Mouse (Mus musculus) spleen, postnatal 4 days (tissue): ENCODE results near the gene Kctd19.
A peak's percentile ranks its signal among the peaks of the same experiment; 100 is the strongest.

Source experiments
- DNase-seq, 2 experiments: peaks; one replicate each; pipeline ENCODE4 v3.0.0; 2022; ENCODE audit warnings: low spot score in 2 of 2

Kctd19 gene

GRCm38 (mm10) chr8:105422006-105422405 is 8.7 kb upstream of the Kctd19 start:
- DNase-seq, result no peak

- no peak for DNase-seq
These were observed 6.5 kb upstream of the Kctd19 start for GRCm38 (mm10) chr8:105419800-105420199.

DNA sequence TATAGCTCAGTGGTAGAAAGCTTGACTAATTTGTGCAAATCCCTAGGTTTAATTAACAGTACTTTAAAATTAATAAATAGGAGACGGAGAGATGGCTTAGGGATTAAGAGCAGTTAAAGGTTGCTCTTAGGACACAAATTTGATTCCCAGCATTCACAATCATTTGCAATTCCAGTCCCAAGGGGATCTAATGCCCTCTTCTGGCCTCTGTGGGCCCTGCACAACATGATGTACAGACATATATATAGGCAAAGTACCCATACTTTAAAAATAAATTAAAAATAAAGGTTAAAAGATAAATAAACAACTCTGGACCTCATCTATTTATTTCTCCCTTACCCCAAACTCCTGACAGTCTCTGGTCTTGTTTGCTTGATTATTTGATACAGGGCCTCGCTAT is 5.7 kb upstream of the Kctd19 start:
- DNase-seq, result no peak

DNA sequence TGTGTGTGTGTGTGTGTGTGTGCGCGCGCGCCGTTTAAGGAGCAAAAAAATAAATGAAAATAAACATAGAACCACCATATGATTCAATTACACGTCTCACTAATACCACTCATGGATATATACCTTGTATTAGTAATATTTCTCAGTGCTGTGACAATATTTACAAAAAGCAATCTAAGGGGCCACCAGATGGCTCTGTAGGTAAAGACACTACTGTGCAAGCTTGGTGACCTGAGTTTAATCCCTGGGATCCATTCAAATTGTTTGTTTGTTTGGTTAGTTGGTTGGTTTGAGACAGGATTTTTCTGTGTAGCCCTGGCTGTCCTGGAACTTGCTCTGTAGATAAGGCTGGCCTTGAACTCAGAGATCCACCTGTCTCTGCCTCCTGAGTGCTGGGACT is 3.4 kb downstream of the Kctd19 start:
- DNase-seq, result no peak

GRCm38 (mm10) chr8:105408331-105408730 is 5.0 kb downstream of the Kctd19 start:
- DNase-seq, result no peak

DNA sequence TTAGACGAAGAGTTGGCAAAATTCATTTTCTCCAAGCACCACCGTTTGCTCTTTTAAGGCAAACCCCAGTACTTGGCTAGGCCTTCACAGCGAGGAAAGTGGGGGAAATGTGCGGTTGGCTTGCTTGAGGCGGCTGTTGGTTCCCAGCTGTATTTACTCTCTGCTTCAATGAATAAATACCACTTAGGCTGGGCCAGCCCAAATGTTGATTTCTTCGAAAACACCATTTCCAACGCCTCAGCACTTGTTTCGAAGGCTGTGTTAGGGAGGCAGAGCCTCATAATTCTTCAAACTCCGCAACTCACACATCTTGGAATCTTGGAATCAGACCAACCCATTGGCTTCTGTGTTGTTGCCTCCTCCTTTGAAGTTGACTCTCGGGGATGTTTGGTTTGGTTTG is 6.9 kb downstream of the Kctd19 start:
- DNase-seq, result no peak

DNA sequence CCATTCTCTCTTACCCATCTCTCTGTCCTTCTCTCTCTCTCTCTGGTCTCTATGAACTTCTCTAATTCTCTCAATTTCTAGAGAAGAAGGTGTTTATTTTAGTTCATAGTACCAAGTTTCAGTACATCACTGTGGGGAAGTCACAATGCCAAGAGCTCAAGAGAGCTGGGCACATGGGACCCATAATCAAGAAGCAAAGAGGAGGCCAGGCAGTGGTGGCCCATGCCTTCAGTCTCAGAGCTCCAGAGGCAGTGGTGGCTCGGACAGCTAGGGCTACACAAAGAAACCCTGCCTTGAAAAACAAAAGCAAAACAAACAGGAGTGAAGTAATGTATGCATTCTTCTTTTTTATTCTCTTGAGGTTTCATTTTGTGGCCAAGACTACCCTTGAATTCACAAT is 8.8 kb downstream of the Kctd19 start:
- no peak for DNase-seq

DNA sequence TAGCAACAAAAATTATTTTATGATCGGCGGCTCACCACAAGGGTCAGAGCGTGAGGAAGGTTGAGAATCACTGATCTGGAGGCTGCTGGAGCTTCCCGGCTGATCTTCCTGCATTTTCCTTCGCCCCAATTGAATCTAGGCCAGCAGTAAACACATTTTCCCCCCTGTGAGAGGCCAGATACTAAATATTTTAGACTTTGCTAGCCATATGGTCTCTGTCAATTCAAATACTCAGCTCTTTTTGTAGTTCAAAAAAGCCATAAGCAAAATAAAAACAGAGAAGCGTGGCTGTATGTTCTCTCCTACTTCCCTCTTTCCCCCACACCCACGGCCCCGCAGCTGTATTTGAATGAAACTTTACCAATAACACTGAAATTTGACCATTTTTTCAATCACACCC is 9.8 kb downstream of the Kctd19 start:
- DNase-seq, result no peak

DNA sequence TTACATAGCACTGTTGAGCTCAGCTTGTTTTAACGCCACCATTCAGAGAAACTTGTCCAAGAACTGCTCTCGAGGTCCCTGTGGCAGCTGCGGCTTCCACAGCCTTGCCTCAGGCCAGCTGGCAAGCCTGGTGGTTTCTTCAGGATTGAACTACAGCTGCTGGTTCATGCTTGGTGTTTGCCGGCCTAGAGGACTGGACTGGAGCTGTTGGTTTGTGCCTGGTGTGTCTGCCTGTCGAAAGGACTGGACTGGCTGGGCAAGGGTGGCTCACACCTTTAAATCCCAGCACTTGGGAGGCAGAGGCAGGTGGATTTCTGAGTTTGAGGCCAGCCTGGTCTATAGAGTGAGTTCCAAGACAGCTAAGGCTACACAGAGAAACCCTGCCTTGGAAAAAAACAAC is 13.3 kb downstream of the Kctd19 start:
- DNase-seq, result no peak

GRCm38 (mm10) chr8:105397747-105398146 is 15.6 kb downstream of the Kctd19 start:
- DNase-seq, result no peak

DNA sequence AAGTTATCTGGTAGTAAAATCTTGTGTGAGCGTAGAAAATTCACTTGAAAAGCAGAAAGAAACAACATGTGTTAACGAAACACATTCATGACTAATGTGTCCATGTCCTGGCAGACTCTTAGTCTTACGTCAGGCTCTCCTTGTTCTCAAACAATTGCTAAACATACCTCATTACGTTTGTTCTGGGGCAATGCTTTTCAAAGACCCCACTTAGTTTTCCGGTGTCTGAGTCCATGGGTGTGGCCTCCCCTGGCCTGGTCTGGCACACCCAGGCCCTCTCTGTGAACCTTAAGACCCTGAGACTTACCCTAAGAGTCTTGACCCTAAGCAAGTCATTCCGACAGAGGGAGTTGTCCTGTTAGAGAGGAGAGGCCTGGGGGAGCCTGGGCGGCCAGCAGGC is 19.4 kb downstream of the Kctd19 start:
- DNase-seq, result no peak

- DNase-seq, result no peak
These were observed 20.1 kb downstream of the Kctd19 start for GRCm38 (mm10) chr8:105393089-105393787.

DNA sequence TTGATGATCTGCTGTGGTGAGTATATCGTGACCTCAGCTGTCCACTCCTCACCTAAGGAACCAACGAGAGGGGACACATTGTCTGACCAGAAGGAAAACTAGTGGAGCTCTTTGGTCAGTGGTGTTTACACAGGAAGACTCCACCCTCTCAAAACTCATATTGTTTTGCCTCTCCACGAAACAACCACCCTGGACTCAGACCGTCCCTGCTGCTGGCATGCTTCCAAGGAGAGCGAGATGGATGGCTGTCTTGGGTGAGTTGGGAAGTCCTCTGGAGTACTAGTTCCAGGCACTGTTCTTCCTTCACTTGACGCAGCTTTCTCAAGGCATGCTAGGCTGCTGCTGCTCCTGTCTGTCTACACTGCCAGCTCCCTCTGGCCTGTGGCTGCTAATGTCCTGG is 24.2 kb downstream of the Kctd19 start:
- DNase-seq, result no peak

DNA sequence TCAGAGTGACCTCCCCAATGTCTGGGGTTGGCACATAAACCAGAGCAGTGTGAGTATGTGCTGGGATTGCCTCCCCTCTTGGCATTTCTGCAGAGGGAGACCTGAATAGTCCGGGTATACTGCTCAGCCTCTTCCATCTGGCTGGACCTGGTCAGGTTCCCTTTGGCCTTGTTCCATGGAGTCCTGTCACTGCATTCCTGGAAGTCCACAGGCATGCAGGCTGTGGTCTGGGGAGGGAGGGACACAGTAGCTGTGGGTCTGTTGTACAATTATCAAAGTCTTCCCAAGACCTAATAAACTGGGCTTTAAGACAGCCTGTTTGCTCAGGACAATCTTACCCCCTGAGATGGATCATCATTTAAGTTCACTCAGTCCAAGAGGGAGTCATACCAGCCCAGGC is 26.2 kb downstream of the Kctd19 start:
- DNase-seq, result no peak

DNA sequence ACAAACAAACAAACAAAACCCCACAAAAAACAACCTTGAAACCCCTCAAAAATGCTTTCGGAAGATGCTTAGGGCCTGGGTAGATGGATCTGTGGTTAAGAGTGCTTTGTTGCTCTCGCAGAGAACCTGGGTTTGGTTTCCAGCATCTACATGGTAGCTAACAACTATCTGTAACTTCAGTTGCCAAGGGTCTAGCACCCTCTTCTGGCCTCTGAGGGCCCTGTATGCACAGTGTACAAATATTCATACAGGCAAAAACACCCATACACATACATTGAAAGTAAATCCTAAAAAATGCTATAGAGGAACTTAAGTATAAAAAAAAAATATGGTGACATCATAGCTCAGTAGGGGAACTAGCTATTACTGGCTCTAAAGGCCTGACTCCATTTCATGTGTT is 29.2 kb downstream of the Kctd19 start:
- no peak for DNase-seq

GRCm38 (mm10) chr8:105380308-105380707 is 33.0 kb downstream of the Kctd19 start:
- DNase-seq, result no peak

- DNase-seq, result no peak
These were observed 34.6 kb downstream of the Kctd19 start for GRCm38 (mm10) chr8:105378673-105379072.

DNA sequence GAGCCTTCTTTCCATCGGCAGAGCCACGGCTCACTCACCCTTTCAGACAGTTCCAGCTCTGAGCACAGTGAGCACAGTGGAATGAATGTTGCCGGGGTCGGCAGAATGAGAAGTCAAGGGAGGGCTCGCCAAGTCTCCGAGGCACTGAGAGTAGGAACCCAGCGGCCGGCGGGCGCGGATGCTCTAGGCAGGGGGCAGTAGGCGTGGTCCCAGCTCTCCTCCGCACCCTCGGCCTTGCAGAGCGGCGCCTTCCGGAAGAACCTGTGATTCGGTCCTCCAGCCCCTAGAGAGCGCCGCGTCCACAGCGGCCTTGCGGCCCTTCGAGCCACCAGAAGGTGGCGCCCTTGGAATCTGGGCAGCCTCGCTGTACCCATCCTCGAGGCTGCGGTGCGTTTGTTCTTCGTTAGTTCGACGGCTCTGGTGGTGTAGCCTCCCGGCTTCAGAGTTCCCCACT is 38.8 kb downstream of the Kctd19 start:
- DNase-seq, result peak; percentile 42 to 77

- no peak for DNase-seq
These were observed 40.3 kb downstream of the Kctd19 start, which contains the start of gene Plekhg4 for GRCm38 (mm10) chr8:105373032-105373431. Gene Plekhg4 (plus strand): TSS chr8:105373274.

GRCm38 (mm10) chr8:105372473-105372872 is 40.8 kb downstream of the Kctd19 start:
- no peak for DNase-seq

DNA sequence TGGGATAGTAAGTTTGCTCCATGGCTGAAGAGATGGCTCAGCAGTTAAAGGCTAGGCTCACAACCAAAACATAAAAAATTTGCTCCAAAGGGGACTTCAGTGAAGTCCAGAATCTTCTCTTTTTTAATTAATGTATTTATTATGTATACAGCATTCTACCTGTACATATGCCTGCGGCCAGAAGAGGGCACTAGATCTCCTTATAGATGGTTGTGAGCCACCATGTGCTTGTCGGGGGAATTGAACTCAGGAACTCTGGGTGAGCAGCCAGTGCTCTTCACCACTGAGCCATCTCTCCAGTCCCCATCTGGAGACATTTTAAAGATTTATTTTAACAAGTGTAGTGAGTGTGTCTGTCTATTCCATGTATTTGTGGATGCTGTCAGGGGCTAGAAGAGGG is 46.2 kb downstream of the Kctd19 start:
- DNase-seq, result no peak

DNA sequence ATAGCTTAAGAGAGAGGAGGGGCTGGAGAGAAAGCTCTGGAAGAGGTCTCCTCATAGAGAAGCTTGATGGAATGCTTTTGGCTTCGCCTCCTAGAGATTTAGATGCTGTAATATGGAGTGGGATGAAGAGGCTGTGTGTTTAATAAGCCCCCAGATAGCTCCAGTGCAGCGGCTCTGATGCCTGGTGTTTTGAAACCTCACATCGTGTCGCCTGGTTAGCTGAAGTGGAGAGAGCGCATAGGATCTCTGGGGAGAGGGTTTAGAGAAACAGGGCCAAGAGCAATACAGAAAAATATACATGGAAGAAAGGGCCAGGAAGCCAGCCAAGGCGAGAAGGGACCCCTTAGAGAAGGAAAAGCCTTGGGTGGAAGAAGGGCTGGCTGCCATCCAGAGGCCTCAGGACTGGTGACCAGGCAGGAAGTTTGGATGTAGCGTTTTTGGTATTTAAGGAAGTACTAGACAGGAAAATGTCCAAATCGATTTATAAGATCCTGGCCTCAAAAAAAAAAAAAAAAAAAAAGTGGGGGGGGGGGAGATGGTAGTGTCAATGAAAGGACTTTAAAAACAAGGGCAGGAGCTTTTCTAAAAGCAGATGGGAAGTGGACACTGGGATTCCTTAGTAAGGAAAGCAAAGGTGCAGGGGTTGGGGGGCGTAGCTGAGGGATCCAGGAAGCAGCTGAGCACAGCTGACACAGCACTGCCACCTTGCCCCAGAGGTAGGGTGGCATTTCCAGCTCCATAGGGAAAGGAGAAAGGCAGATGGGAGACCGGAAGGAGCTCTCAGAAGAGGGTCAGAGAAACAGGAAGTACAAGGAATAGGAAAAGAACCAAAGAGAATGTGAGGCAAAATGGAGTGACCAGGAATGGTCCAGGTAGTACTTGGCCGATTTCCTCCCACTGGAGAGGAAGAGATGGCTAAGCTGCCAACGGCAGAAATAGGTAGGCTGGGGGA is 51.3 kb downstream of the Kctd19 start:
- no peak for DNase-seq

GRCm38 (mm10) chr8:105359646-105360045 is 53.7 kb downstream of the Kctd19 start:
- no peak for DNase-seq
